Mouse (Mus musculus) c-Kit-positive CD71-positive TER-119-negative erythroid progenitor cells, embryonic 14.5 days (primary cell): ENCODE measurements around the gene Txlnb.

Experiments used
- DNase-seq: peaks from one replicate; pipeline ENCODE4 v3.0.0-alpha.2; 2013; ENCODE audit warnings: low read depth

Txlnb gene

DNA sequence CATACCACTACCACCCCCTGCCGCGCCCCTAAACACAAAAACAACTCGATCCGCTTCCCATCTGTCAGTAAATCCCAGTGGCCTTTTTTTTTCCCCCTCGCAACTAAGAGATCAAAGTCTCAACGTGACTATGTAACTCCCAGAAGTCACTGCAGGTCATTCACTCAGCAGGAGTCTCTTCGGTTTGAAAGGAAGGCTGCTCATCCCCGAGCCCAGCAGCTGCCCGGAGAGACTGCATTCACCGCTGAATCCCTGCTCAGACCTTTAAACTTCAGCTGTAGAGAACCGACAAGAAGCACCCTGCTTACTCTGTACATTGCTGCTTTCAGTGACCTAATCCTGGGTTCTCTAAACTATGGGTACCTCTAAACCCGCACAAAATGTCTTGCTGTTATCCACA lies 31.4 kb downstream of the Txlnb start:
- DNase-seq = no peak

DNA sequence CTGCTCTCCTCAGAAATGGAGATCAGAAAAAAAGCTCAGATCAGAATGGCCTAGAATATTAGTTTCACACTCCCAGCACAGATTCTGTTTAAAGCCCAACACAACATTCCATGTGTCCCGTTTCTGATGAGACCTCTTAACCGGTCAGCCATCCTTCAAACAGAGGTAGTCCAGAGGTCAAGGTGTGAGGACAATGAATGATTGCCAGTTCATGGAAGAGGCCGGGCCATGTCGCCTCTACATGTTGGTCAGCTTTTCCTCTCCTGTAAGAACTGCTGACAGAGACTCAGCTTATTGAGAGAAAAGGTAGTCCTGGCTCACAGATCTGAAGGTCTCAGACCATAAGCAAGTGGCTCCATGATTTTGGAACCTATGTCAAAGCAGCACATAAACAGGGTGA lies 33.2 kb downstream of the Txlnb start:
- DNase-seq = no peak

DNA sequence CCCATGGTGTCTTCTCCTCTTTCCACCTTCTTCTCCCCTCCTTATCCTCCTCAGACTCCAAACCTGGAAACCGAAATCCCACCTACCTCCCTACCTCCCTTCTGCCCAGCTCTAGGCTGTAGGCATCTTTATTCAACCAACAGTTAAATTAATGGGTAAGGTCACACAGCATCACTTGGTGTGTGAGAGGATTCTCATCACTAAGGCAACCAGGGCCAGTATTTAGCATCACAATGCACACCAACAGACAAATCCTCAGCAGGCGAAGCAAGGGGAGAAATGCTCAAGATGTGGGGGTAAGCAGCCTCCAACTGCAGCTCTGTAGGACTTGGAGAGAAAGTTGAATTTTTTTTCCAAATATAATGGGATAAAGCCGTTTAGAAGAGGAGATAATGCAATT lies 35.0 kb downstream of the Txlnb start:
- no peak for DNase-seq

DNA sequence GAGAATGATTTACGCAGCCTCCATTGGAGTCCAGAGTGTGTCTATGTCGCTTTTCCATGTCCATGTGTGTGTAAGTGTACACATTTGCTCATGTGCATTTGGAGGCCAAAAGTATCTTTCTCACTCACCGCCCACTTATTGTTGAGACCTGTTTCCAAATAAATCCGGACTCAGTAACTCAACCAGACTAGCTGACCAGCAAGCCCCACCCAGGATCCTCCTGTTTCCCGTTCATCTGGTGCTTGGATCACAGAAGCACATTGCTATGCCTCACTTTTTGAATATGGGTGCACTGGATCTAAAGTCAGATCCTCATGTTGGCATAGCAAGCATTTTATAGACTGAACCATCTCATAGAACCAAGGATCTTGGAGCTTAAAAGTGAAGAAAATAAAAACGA lies 39.0 kb downstream of the Txlnb start:
- DNase-seq = no peak

DNA sequence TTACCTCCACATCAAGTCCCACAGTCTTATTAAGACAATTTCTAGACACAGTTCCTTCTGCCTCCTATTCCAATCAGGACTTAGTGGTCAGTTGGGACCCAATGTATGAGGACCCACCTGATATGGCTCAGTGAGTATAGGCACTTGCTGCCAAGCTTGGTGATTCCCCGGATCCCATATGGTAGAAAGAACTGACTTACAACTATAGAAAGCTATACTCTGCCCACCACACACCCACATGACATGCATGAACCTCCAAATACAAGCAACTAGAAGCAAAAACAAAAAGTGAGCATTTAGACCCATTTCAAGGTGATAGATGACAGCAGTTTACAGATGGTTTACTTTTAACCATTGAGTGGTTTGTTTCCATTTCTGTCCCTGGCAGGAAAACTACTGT lies 40.2 kb downstream of the Txlnb start:
- no peak for DNase-seq

DNA sequence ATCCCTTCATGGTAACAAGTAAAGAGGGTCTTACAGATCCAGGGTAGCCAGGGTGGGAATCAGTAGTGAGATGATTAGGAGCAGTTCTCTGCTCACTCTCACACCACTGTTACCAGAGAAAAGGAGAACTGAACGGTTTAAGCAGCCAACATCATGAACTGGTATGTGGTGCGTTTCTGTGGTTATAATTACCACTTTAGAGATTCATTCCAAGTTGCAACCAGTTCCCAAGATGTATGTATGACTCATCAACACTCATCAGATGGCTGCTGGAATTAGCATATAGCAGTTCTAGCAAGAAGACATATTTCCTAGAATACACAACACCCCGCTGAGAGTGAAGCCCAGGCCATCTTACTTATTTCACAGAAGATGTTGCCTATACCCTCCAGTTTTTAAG lies 46.0 kb downstream of the Txlnb start:
- no peak for DNase-seq

DNA sequence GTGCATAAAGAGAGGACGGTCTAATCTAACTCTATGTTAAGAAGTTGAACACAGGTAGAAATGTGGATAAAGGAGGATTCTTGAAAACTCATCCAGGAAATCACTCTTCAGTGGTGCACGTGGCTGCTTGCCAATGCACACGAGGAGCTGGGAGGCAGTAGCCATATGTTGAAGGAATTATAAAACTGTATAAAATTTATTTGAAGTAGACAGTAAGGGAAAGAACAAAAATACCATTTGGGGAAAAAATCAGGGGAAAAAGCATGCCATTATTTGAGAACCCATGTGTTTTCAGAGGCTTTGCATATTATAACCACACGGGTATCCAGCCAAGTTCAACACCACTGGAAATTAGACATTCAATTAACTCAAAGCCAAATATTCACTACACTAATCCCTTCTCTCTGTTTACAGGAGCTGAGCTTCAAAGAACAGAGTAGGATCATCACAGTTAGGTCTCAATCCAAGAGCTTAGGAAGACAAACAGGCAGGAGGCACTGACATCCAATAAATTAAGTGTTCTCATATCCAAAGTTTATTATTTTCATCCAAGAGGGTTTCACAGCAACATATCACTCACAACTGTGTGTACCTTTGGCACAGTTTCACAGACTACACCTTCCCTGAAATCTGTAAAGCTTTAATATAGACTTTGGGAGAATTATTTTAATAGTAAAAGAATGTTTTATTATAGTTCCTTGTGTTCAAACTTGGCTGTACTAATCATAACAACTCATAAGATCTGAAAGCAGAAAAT lies 48.9 kb downstream of the Txlnb start:
- DNase-seq = no peak

DNA sequence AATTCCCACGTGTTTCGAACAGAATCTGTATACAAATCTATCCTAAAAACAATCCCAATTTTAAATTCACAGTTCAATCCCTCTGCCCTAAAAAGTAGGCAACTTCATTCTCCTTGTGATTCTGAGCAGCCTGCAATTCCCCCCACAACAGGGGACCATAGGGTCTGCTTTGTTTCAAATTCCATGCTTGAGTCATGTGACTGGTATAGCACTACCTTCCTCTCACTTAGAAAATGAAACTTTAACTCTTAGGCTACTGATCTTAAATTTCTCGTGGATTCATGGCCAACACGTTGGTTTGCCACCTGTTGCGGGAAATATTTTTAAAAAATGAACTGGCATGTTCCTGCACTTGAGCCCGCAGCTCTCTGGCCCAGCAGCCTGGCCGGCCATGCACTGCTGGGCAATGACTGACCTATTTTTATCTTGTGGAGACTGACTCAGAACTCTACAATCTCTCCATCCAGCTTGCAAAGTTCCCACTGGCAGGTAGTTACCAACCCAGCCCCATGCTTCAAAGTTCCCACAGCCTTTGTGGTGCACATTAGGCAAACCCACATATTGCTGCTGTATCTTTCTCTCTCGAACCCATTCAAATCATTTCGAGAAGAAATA lies 61.7 kb downstream of the Txlnb start:
- no peak for DNase-seq

DNA sequence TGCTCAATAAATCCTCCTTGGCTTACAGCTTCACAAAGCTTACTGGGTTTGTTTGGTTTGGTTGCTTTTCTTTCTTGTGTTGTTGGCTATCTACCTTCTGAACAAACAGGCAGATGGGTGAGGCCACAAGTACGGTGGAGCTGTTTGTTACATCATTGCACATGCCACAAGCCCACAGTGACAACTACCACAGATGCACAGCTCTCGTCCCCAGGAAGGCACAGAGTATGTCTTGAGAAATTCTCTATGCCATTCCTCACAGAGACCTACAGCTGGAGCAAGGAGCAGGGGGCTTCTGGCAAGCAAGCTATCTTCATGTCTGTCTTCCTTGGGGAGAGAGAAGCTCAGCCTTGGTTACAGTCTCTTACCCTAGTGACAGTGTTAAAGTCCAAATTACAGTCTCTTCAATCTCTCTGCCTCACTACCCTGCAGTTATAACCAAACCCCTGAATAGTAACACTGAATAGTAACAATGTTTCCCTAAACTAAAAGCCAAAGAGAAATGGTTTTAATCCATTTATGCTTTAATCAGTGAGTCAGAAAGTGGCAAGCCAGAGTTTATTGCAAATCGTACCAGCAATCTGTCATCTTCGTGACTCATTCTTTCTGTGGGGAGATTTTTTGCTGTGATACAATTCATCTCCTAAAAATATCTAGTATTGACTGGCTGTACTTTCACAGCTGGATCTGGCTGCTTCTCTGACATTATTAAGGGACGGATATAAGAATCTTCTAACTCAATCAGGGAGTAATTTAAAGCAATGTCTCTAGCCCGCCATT lies 64.9 kb downstream of the Txlnb start:
- DNase-seq = no peak

DNA sequence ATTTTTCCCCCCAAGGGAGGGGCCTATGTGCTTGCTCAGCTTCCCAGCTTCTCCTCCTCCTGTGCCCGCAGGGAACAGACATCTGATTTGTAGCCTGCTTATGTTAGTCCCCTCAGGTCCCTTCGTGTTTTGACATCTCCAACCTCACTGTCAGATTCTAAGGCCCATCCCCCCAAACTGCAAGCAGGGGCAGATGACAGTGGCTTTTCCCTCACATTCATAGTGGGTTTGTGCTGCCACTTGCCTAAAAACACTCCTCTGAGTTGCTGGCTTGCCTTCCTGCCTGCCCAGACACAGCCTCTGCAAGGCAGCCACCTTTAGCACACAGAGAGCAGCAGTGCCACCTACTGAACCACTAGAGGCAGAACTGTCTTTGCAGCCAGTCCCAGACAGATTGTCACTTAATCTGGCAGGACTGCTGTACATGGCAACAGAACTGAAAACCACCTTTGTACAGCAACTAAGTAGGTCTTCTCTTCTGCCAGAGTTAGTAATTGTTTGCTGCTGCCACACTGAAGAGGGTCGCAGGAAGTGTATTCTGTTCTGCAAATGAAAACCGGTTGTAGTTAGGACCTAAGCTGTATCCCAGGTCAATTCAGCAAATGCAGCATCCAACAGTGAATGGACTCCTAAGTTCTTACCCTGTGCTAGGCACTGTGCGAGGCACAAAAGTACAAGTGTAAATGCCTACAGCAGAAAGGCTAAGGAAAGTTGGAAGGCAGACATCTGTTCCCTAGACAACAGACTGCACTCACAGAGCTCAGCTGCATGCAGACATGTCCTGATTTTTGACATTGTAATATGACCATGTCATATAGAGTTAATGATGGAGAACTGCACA lies 74.0 kb downstream of the Txlnb start:
- DNase-seq = no peak

DNA sequence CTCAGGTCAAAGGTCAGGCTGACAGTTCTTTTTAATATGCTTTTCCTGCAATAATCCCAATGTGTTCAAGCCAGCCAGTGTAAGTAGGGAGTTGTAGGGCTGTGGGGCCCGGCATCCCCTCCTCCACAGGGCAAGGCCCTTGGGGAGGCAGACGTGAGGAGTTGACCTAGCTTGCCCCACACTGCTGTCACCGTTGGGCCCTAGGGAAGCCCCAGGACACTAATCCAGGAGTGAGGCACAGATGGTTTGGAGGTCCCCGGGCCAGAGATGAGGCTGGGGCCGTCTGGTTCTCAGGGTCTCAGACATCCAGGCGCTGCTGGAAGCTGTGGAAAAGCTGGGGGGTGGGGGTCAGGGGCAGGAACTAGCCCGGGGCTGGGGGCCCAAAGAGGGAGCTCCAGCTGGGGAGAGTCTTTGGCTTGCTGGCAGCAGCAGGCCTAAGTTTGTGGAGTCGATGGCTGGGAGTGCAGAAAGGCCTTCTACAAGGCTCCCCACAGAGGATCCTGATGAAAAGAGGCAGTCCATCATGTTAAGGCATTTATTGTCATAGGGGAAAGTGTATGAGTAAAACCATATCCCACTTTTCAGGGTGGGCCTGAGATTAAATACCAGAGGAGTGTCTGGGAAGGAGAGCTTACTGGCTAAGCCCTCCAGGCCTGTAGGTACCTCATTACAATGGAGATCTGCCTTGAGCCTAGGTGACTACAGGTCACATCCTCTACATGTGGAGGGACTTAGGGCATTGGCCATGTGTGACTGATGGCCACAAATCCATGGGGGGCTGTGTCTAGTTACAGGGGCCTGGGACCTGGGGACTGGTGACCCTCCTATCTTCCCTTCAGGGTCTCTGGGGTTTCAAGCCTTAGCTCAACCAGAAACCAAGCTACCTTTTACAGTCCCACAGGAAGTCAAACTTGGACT lies 82.2 kb downstream of the Txlnb start:
- no peak for DNase-seq

DNA sequence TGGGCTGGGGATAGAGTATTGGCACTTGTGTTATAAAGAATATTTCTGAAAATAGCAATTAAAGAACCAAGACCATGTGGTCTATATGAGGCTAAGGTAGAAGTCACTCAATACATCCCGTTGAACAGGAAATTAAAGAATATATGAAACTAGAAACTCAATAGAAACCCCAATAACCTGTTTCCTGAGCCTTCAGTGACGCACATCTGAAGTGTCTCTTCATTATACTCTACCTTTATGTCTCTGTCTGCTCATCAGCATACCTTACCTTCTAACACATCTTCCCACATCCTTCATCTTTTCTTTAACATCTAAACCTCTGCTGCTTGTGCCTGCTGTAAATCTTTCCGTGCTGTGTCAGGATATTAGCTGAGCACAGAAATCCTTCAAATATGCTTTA lies 84.0 kb downstream of the Txlnb start:
- DNase-seq = no peak

DNA sequence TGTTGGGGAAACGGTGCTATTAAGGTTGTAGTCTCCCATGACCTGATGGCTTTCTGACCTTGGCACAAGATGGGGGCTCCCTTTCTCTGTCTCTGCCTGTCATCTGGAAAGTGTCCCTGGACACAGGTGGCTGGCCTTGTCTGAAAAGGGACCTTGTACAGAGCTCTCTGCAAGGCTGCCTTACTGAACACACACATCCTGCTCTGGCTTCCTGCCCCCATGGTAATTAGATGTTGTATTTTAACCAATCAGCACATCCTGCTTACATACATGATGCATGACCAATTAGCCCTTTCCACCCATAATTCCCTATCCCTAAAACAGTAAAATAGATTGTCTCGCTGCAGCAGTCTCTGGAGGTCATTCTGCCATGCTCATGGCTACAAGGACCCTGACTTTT lies 84.7 kb downstream of the Txlnb start:
- no peak for DNase-seq
